Mouse (Mus musculus) small intestine, adult 2 months (tissue): Measurements from ENCODE around the gene Dmkn. TPM values are rescaled to one million over a fixed set of nuclear protein-coding genes. Genes with fewer than 3 reads are reported as not detected.
"Not testable (repeated sequence)": the region's sequence is repeated elsewhere in the genome, so short reads cannot be mapped to it uniquely, and the experiment has no call there.

Experiments used
- H3K27ac ChIP-seq: fragments of 200-500 bp; 2 replicates; pipeline ENCODE4 v1.5.1; 2012; ENCODE audit warnings: low read depth, low read length, control low read depth, inconsistent platforms; ENCODE audit not compliant: insufficient read depth
- H3K27me3 ChIP-seq: fragments of 200-500 bp; 2 replicates; pipeline ENCODE4 v1.6.1; 2012; ENCODE audit warnings: mild to moderate bottlenecking, moderate library complexity, low read length, inconsistent platforms; ENCODE audit not compliant: control insufficient read depth, insufficient read depth
- H3K36me3 ChIP-seq: fragments of 200-500 bp; 2 replicates; pipeline ENCODE4 v1.6.1; 2012; ENCODE audit warnings: mild to moderate bottlenecking, low read length, control low read depth, inconsistent platforms; ENCODE audit not compliant: control insufficient read depth, insufficient read depth
- H3K4me1 ChIP-seq: fragments of 200-500 bp; 2 replicates; pipeline ENCODE4 v1.6.1; 2012; ENCODE audit warnings: low read length, inconsistent platforms, mixed read lengths; ENCODE audit not compliant: control insufficient read depth, insufficient read depth, insufficient read length
- H3K4me3 ChIP-seq: fragments of 200-500 bp; 2 replicates; pipeline ENCODE4 v1.5.1; 2012; ENCODE audit warnings: low read depth, mild to moderate bottlenecking, control low read depth, inconsistent platforms, low read length, moderate library complexity
- CTCF ChIP-seq: fragments of 200-500 bp; IDR thresholded peaks from 2 replicates; pipeline ENCODE4 v1.5.1; 2012; ENCODE audit warnings: low read depth, mild to moderate bottlenecking, control low read depth, inconsistent platforms, low read length, moderate library complexity, mixed read lengths; ENCODE audit not compliant: insufficient replicate concordance, insufficient read length; ENCODE audit errors: extremely low read depth
- POLR2A ChIP-seq: fragments of 200-500 bp; IDR thresholded peaks from 2 replicates; pipeline ENCODE4 v1.6.1; 2012; ENCODE audit warnings: low read depth, mild to moderate bottlenecking, control low read depth, inconsistent platforms, low read length, moderate library complexity
- WGBS: fragments of 180-500 bp; shearing (Covaris S2); methylation state at CpG from one replicate; pipeline ENCODE4 v1.1.7; 2018; 5-methylcytosine and 5-hydroxymethylcytosine counted together
- polyA plus RNA-seq: library from polyadenylated mRNA; depleted of rRNA; stranded (reverse); fragments of >200 nt; gene quantifications from 2 replicates; pipeline ENCODE4 v1.2.3, GENCODE M21; 2012; rRNA removed

Dmkn gene
- polyA plus RNA-seq, 1 experiment, result 1.2 TPM

DNA sequence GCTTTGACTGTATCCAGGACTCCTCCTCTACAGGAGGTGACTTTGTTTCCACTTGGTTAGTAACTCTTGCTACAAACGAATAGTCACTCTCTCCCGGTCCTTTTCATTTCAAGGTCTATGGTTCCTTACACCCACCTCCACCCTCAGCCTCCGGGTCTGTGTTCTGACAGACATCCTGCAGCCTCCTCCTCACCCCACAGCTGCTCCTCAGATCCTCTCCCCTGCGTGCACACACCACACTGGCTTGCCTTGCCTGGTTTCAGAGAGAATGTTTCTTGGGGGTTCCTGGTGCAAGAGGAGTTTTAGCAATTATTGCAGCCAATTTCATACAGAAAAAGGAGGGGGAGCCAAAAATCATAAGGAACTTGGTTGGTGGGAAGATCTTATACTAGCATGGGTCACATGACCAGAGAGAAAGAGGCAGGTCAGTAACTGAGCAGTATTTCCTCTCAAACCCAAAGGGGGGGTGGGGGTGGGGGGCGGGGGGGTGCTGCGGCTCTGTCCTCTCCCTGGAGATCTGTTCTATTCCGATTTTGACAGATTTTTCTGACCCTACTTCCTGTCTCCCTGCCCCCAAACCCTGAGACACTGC is 57.4 kb downstream of the Dmkn start:
- Histone ChIP-seq H3K27ac (peak overlapping the region; percentile 17; the same call in 1 of the 2 replicates), H3K4me3 (peak overlapping the region; percentile 38), H3K27me3 (no peaks in the 10 kb centered on the region), H3K4me1 (peaks cover 5% of the 10 kb centered on the region), H3K36me3 (no peaks in the 10 kb centered on the region)
- TF ChIP-seq CTCF, result no peak
- no peak for TF ChIP-seq POLR2A
- WGBS, result 68% methylated on average over 7 of the region's 7 CpGs

GRCm38 (mm10) chr7:30821532-30821931 is 58.0 kb downstream of the Dmkn start:
- H3K4me1 ChIP-seq, result peaks cover 5% of the 10 kb centered on the region
- no peak for TF ChIP-seq CTCF
- TF ChIP-seq POLR2A, result no peak
- no peak overlapping the region for H3K4me3 ChIP-seq
- H3K36me3 ChIP-seq, result no peaks in the 10 kb centered on the region
- no peaks in the 10 kb centered on the region for H3K27me3 ChIP-seq
- WGBS, result 77% methylated on average over 5 of the region's 5 CpGs
- H3K27ac ChIP-seq, result no peak overlapping the region

GRCm38 (mm10) chr7:30823675-30824074 is 60.1 kb downstream of the Dmkn start, which contains the start of gene Ffar2:
Gene Ffar2, minus strand, starts transcription at chr7:30823775.
- TF ChIP-seq CTCF (no peak), POLR2A (no peak)
- Histone ChIP-seq H3K27me3 (no peaks in the 10 kb centered on the region), H3K4me3 (no peak within 1 kb of the TSS), H3K4me1 (peaks cover 5% of the 10 kb centered on the region), H3K27ac (no peak within 1 kb of the TSS), H3K36me3 (no peaks in the 10 kb centered on the region)
- WGBS, result 66% methylated on average over 18 of the region's 18 CpGs

- Histone ChIP-seq H3K4me3 (no peak overlapping the region), H3K27me3 (no peaks in the 10 kb centered on the region), H3K36me3 (no peaks in the 10 kb centered on the region), H3K4me1 (peaks cover 5% of the 10 kb centered on the region), H3K27ac (no peak overlapping the region)
- WGBS, result 72% methylated on average over 3 of the region's 3 CpGs
- no peak for TF ChIP-seq POLR2A
- TF ChIP-seq CTCF, result no peak
These were observed 60.8 kb downstream of the Dmkn start for GRCm38 (mm10) chr7:30824306-30824705.

DNA sequence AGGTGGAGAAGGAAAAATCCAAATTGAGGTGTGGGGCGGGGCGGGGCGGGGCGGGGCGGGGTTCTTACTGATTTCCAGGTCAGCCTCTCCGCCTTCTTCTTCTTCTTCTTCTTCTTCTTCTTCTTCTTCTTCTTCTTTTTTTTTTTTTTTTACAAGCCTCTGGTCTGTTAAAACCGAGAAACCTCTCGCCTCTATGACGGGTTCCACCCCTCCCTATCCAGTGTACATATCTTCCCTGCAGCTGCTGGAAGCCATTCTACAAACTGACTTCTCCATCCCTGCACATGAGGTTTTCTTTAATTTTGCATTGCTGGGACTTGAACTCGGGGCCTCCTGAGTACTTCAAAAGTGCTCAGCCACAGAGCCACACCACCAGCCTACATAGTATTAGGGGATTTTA is 63.1 kb downstream of the Dmkn start:
- Histone ChIP-seq H3K27ac (no peak overlapping the region), H3K4me1 (no peaks in the 10 kb centered on the region), H3K27me3 (no peaks in the 10 kb centered on the region), H3K4me3 (no peak overlapping the region), H3K36me3 (no peaks in the 10 kb centered on the region)
- no peak for TF ChIP-seq CTCF
- no peak for TF ChIP-seq POLR2A
- WGBS, result 72% methylated on average over 10 of the region's 10 CpGs

DNA sequence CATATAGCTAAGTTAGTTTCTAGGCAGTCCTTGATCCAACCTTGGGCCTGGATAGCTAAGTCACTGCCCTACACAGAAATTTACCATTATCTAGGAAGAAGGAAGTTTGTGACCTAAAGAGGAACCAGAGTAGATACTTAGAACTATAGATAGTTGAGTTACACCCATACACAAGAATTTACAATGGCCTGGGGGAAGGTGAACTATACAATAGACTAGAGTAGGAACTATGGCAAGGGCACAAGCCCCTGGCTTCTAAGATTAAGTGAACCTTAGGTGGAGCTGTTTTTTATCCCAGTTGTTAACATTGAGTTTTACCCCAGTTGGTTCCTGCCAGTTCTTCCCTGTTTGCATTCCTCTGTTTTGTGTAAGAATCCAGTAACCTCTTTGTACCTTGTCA is 65.3 kb downstream of the Dmkn start:
- not testable (repeated sequence) for H3K36me3 ChIP-seq, H3K27ac ChIP-seq, H3K4me1 ChIP-seq, H3K27me3 ChIP-seq, H3K4me3 ChIP-seq

DNA sequence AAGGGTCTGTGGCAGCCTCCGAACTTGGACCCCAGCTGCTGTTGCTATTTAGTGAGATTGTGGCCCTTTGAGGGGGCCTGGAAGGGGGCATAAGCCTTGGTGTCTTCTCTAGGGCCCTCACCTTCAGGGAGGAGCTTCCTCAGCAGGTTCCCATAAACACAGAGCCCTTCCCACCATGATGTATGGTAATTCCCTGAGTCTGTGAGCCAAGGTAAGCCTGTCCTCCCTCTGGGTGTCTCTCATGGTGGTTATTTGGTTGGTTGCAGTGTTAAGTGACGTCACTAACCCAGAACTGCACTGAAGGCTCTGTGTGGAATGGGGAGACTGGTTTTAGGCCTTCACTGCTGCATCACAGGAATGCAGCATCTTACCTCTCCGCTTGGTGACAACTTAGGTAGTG is 65.9 kb downstream of the Dmkn start:
- H3K27ac ChIP-seq, result no peak overlapping the region
- no peak overlapping the region for H3K4me3 ChIP-seq
- no peak for TF ChIP-seq POLR2A
- no peak for TF ChIP-seq CTCF
- peaks cover 2% of the 10 kb centered on the region; the same call in 1 of the 2 replicates for H3K27me3 ChIP-seq
- no peaks in the 10 kb centered on the region for H3K4me1 ChIP-seq
- WGBS, result 80% methylated on average over 3 of the region's 3 CpGs
- H3K36me3 ChIP-seq, result no peaks in the 10 kb centered on the region

Other genes starting within 250 kb of the Dmkn start
- gene Arhgap33, start 228.7 kb upstream of the Dmkn start, polyA plus RNA-seq, result 8.7 and 12.0 TPM in 2 replicates
- gene Hspb6, start 211.6 kb upstream of the Dmkn start, polyA plus RNA-seq, result 47.7 and 52.8 TPM in 2 replicates
- gene Proser3, start 211.5 kb upstream of the Dmkn start, polyA plus RNA-seq, result 3.9 and 5.4 TPM in 2 replicates
- gene Lin37, start 203.9 kb upstream of the Dmkn start, polyA plus RNA-seq, result 23.7 and 37.9 TPM in 2 replicates
- gene U2af1l4, start 200.5 kb upstream of the Dmkn start, polyA plus RNA-seq, result 26.6 and 46.5 TPM in 2 replicates
- 1.2 and 1.6 TPM in 2 replicates for gene Gm49396, start 200.4 kb upstream of the Dmkn start, polyA plus RNA-seq
- gene Psenen, start 200.1 kb upstream of the Dmkn start, polyA plus RNA-seq, result 69.3 and 131 TPM in 2 replicates
- 7.3 and 11.4 TPM in 2 replicates for gene Igflr1, start 198.3 kb upstream of the Dmkn start, polyA plus RNA-seq
- gene Kmt2b, start 175.0 kb upstream of the Dmkn start, polyA plus RNA-seq, result 21.4 and 38.1 TPM in 2 replicates
- gene Zbtb32, start 164.8 kb upstream of the Dmkn start, polyA plus RNA-seq, result 0.52 and 1.6 TPM in 2 replicates
- gene Upk1a, start 150.9 kb upstream of the Dmkn start, polyA plus RNA-seq, result 7.6 and 8.2 TPM in 2 replicates
- gene Cox6b1, start 137.6 kb upstream of the Dmkn start, polyA plus RNA-seq, result 459 and 585 TPM in 2 replicates
- 0.11 TPM in 1 of 2 replicates, not detected in the other for gene Etv2, start 127.9 kb upstream of the Dmkn start, polyA plus RNA-seq
- 51.5 and 94.9 TPM in 2 replicates for gene Rbm42, start 113.4 kb upstream of the Dmkn start, polyA plus RNA-seq
- 6.0 and 6.4 TPM in 2 replicates for gene Haus5, start 98.8 kb upstream of the Dmkn start, polyA plus RNA-seq
- not detected in 2 replicates for gene Pmis2, start 92.2 kb upstream of the Dmkn start, polyA plus RNA-seq
- gene 2200002J24Rik, start 64.8 kb upstream of the Dmkn start, polyA plus RNA-seq, result 1.1 and 6.1 TPM in 2 replicates
- 0.37 and 1.2 TPM in 2 replicates for gene Atp4a, start 51.5 kb upstream of the Dmkn start, polyA plus RNA-seq
- gene Tmem147, start 34.2 kb upstream of the Dmkn start, polyA plus RNA-seq, result 181 and 200 TPM in 2 replicates
- gene Gapdhs, start 20.1 kb upstream of the Dmkn start, polyA plus RNA-seq, result not detected in 2 replicates
- 0.23 and 0.27 TPM in 2 replicates for gene Sbsn, start 12.3 kb upstream of the Dmkn start, polyA plus RNA-seq
- not detected in 2 replicates for gene Krtdap, start 24.1 kb downstream of the Dmkn start, polyA plus RNA-seq
- 9.1 and 9.5 TPM in 2 replicates for gene Ffar2, start 60.0 kb downstream of the Dmkn start, polyA plus RNA-seq
- 0.90 and 3.5 TPM in 2 replicates for gene Ffar3, start 92.4 kb downstream of the Dmkn start, polyA plus RNA-seq
- gene Ffar1, start 97.8 kb downstream of the Dmkn start, polyA plus RNA-seq, result 0.66 and 2.2 TPM in 2 replicates
- gene Cd22, start 116.6 kb downstream of the Dmkn start, polyA plus RNA-seq, result 4.5 and 9.2 TPM in 2 replicates
- 0.48 and 0.52 TPM in 2 replicates for gene Mag, start 151.1 kb downstream of the Dmkn start, polyA plus RNA-seq
- gene Hamp2, start 160.9 kb downstream of the Dmkn start, polyA plus RNA-seq, result 0.76 and 58.9 TPM in 2 replicates
- 0.65 TPM in 1 of 2 replicates, not detected in the other for gene Hamp, start 180.3 kb downstream of the Dmkn start, polyA plus RNA-seq
- gene Usf2, start 193.0 kb downstream of the Dmkn start, polyA plus RNA-seq, result 78.9 and 162 TPM in 2 replicates
- 267 and 816 TPM in 2 replicates for gene Lsr, start 209.7 kb downstream of the Dmkn start, polyA plus RNA-seq
- 4.4 and 9.8 TPM in 2 replicates for gene Fam187b, start 210.0 kb downstream of the Dmkn start, polyA plus RNA-seq